In genomic region chr2:161433816-161434215, GRCm38 (mm10) we compare ENCODE assay signal across 16 mouse cellular contexts.
DNase-seq lines count a peak whose midpoint lies in the region; ATAC-seq and TF ChIP-seq lines count a peak whose summit lies in the region.
"Had no signal": no experiment of that assay in that cellular context is flagged by ENCODE, and none has a peak within 500 bp of the region (broad histone marks: within the 10 kb centered on the region; RNA-seq: fewer than 3 reads in every experiment).

No protein-coding gene starts in this region.

- intact Hi-C loops in gastrocnemius, postnatal 36 days (cut with DNase I) = no loop called here

- H3K9ac ChIP-seq in forebrain, embryonic 14.5 days (ENCODE audit: low read length) = no peak overlapping the region
- H3K9ac ChIP-seq in forebrain, postnatal 0 days = no peak overlapping the region
- H3K9ac ChIP-seq in midbrain, embryonic 11.5 days (ENCODE audit: low read length) = no peak overlapping the region
- H3K9ac ChIP-seq in midbrain, embryonic 16.5 days (ENCODE audit: low read depth, low read length) = no peak overlapping the region
- H3K9ac ChIP-seq in hindbrain, postnatal 0 days (replicated peaks; ENCODE audit: low read length) = no peak overlapping the region
- H3K9ac ChIP-seq: lung, embryonic 15.5 days had no signal

- no peak overlapping the region for H3K4me2 ChIP-seq in forebrain, embryonic 14.5 days (ENCODE audit: low read length)
- no peak overlapping the region for H3K4me2 ChIP-seq in forebrain, postnatal 0 days (ENCODE audit: low read depth)
- no peak overlapping the region for H3K4me2 ChIP-seq in midbrain, embryonic 11.5 days
- no peak overlapping the region for H3K4me2 ChIP-seq in midbrain, embryonic 16.5 days (ENCODE audit: low read length)
- H3K4me2 ChIP-seq in hindbrain, postnatal 0 days (ENCODE audit: low read depth, low read length) = no peak overlapping the region
- H3K4me2 ChIP-seq: lung, embryonic 15.5 days had no signal

- no peaks in the 10 kb centered on the region for H3K9me3 ChIP-seq in forebrain, embryonic 14.5 days (replicated peaks; ENCODE audit: control insufficient read depth, low read length)
- no peaks in the 10 kb centered on the region for H3K9me3 ChIP-seq in forebrain, postnatal 0 days (ENCODE audit: low read length)
- no peaks in the 10 kb centered on the region for H3K9me3 ChIP-seq in midbrain, embryonic 11.5 days (ENCODE audit: control insufficient read depth, low read length)
- no peaks in the 10 kb centered on the region for H3K9me3 ChIP-seq in midbrain, embryonic 16.5 days (replicated peaks; ENCODE audit: control insufficient read depth, low read length, poor library complexity, severe bottlenecking)
- H3K9me3 ChIP-seq in hindbrain, postnatal 0 days (ENCODE audit: low read length) = no peaks in the 10 kb centered on the region
- H3K9me3 ChIP-seq: lung, embryonic 15.5 days had no signal

- no peaks in the 10 kb centered on the region for H3K4me1 ChIP-seq in forebrain, embryonic 14.5 days (ENCODE audit: control insufficient read depth, insufficient read depth, low read length)
- no peaks in the 10 kb centered on the region for H3K4me1 ChIP-seq in forebrain, postnatal 0 days (ENCODE audit: insufficient read depth)
- no peaks in the 10 kb centered on the region for H3K4me1 ChIP-seq in midbrain, embryonic 11.5 days (ENCODE audit: control insufficient read depth, insufficient read depth, low read length)
- H3K4me1 ChIP-seq in midbrain, embryonic 16.5 days (ENCODE audit: control insufficient read depth, insufficient read depth, low read length) = 0 out of 2 replicates have a peak, but pooled peaks cover 2% of the 10 kb centered on the region
- no peaks in the 10 kb centered on the region for H3K4me1 ChIP-seq in hindbrain, postnatal 0 days (ENCODE audit: insufficient read depth, low read length)
- H3K4me1 ChIP-seq: lung, embryonic 15.5 days had no signal

- peak; percentile 41 for DNase-seq in forebrain, embryonic 14.5 days (ENCODE audit: low spot score)
- DNase-seq in forebrain, postnatal 0 days = no peak
- peak; percentile 79 for DNase-seq in midbrain, embryonic 11.5 days (ENCODE audit: low spot score, missing footprints)
- peak; percentile 5 for DNase-seq in hindbrain, postnatal 0 days (ENCODE audit: low spot score)
- peak; percentile 10 for DNase-seq in yolk sac, embryonic 10.5 days (ENCODE audit: low spot score)
- DNase-seq in gastrocnemius, postnatal 36 days = no peak
- DNase-seq: adrenal gland, adult 2 months; B cell, adult 2 months; cerebellum, postnatal 25 days; heart, adult 2 months; heart, postnatal 14 days; thymus, postnatal 25 days had no signal

- H3K27me3 ChIP-seq in forebrain, embryonic 14.5 days (replicated peaks; ENCODE audit: control insufficient read depth, insufficient read depth, low read length) = no peaks in the 10 kb centered on the region
- no peaks in the 10 kb centered on the region for H3K27me3 ChIP-seq in forebrain, postnatal 0 days (ENCODE audit: insufficient read depth, low read length)
- no peaks in the 10 kb centered on the region for H3K27me3 ChIP-seq in midbrain, embryonic 11.5 days (ENCODE audit: control insufficient read depth, insufficient read depth, low read length)
- no peaks in the 10 kb centered on the region for H3K27me3 ChIP-seq in midbrain, embryonic 16.5 days (ENCODE audit: control insufficient read depth, insufficient read depth, low read depth, low read length)
- no peaks in the 10 kb centered on the region for H3K27me3 ChIP-seq in hindbrain, postnatal 0 days (ENCODE audit: insufficient read depth, low read length)
- H3K27me3 ChIP-seq: lung, embryonic 15.5 days had no signal

- H3K36me3 ChIP-seq in forebrain, embryonic 14.5 days (ENCODE audit: control insufficient read depth, insufficient read depth, low read length) = no peaks in the 10 kb centered on the region
- no peaks in the 10 kb centered on the region for H3K36me3 ChIP-seq in forebrain, postnatal 0 days (ENCODE audit: insufficient read depth)
- no peaks in the 10 kb centered on the region for H3K36me3 ChIP-seq in midbrain, embryonic 11.5 days (ENCODE audit: control insufficient read depth, insufficient read depth, low read length)
- no peaks in the 10 kb centered on the region for H3K36me3 ChIP-seq in midbrain, embryonic 16.5 days (ENCODE audit: control insufficient read depth, insufficient read depth, low read length)
- H3K36me3 ChIP-seq in hindbrain, postnatal 0 days (ENCODE audit: insufficient read depth, low read length) = no peaks in the 10 kb centered on the region
- H3K36me3 ChIP-seq: lung, embryonic 15.5 days had no signal

- TF ChIP-seq CTCF in forebrain, postnatal 0 days (IDR thresholded peaks at IDR 0.05; ENCODE audit: low read depth) = no peak
- TF ChIP-seq CTCF in hindbrain, postnatal 0 days (IDR thresholded peaks at IDR 0.05; ENCODE audit: low read depth) = no peak

- ATAC-seq in forebrain, embryonic 14.5 days = peak; percentile 50
- no peak for ATAC-seq in forebrain, postnatal 0 days
- peak; percentile 61; the same call in 1 of the 2 replicates for ATAC-seq in midbrain, embryonic 11.5 days (ENCODE audit: low FRiP score)
- no peak for ATAC-seq in midbrain, embryonic 16.5 days
- ATAC-seq in hindbrain, postnatal 0 days = no peak
- ATAC-seq: intestine, embryonic 16.5 days had no signal

- 6% methylated on average over 9 of the region's 9 CpGs for WGBS in forebrain, embryonic 14.5 days
- 12% methylated on average over 9 of the region's 9 CpGs for WGBS in forebrain, postnatal 0 days
- 24% methylated on average over 9 of the region's 9 CpGs for WGBS in midbrain, embryonic 11.5 days
- WGBS in midbrain, embryonic 16.5 days = 18% methylated on average over 9 of the region's 9 CpGs
- 36% methylated on average over 9 of the region's 9 CpGs for WGBS in hindbrain, postnatal 0 days

- H3K27ac ChIP-seq in forebrain, embryonic 14.5 days (ENCODE audit: low read depth, low read length) = no peak overlapping the region
- H3K27ac ChIP-seq in forebrain, postnatal 0 days (ENCODE audit: low read depth, low read length) = no peak overlapping the region
- no peak overlapping the region for H3K27ac ChIP-seq in midbrain, embryonic 11.5 days (ENCODE audit: low read depth, low read length)
- no peak overlapping the region for H3K27ac ChIP-seq in midbrain, embryonic 16.5 days (ENCODE audit: low read length)
- no peak overlapping the region for H3K27ac ChIP-seq in hindbrain, postnatal 0 days
- H3K27ac ChIP-seq: heart, adult 2 months; lung, embryonic 15.5 days; stomach, postnatal 0 days had no signal

- no peak overlapping the region for H3K4me3 ChIP-seq in forebrain, embryonic 14.5 days (ENCODE audit: low read depth, low read length)
- H3K4me3 ChIP-seq in forebrain, postnatal 0 days (ENCODE audit: low read depth, low read length) = no peak overlapping the region
- no peak overlapping the region for H3K4me3 ChIP-seq in midbrain, embryonic 11.5 days (ENCODE audit: low read depth, low read length)
- no peak overlapping the region for H3K4me3 ChIP-seq in midbrain, embryonic 16.5 days (ENCODE audit: low read depth, low read length)
- H3K4me3 ChIP-seq in hindbrain, postnatal 0 days (ENCODE audit: low read length) = no peak overlapping the region
- H3K4me3 ChIP-seq: heart, adult 2 months; lung, embryonic 15.5 days had no signal

Comparison
In these comparisons a context has a peak if more than half of its experiments do, and no peak if none do; other contexts are left out.
1. ATAC-seq: peak in forebrain, embryonic 14.5 days (single experiment) and midbrain, embryonic 11.5 days (single experiment); none in forebrain, postnatal 0 days (single experiment), midbrain, embryonic 16.5 days (single experiment) and hindbrain, postnatal 0 days (single experiment).
2. DNase-seq: peak in forebrain, embryonic 14.5 days (single experiment), midbrain, embryonic 11.5 days (single experiment), hindbrain, postnatal 0 days (single experiment) and yolk sac, embryonic 10.5 days (single experiment); none in forebrain, postnatal 0 days (single experiment) and gastrocnemius, postnatal 36 days (0 of 2).